Mouse (Mus musculus): ENCODE results near the gene Ubac2. TPM values are rescaled to one million over a fixed set of nuclear protein-coding genes. Genes with fewer than 3 reads are reported as not detected.
A peak's percentile ranks its signal among the peaks of the same experiment; 100 is the strongest.

Ubac2 gene
- total and polyA plus RNA-seq, 3 experiments: 32.8 to 40.1 (median 35.5) TPM

GRCm38 (mm10) chr14:121906341-121906991, 28.0 kb downstream of the Ubac2 start:
- Histone ChIP-seq H3K27me3 (replicated peaks) (no peaks in the 10 kb centered on the region), H3K9me3 (replicated peaks; ENCODE audit: low read length) (no peaks in the 10 kb centered on the region), H3K4me3 (replicated peaks in 1 of 3; ENCODE audit: low read depth in 2 of 3, low read length in 2 of 3, poor library complexity in 1 of 3) (no peak overlapping the region), H3K27ac (ENCODE audit: insufficient read depth, low read depth) (peak overlapping the region; percentile 24; the same call in 1 of the 2 replicates), H3K79me2 (replicated peaks; ENCODE audit: control insufficient read depth, extremely low read depth, insufficient read depth, poor library complexity, severe bottlenecking) (peaks cover 10% of the 10 kb centered on the region; the same call in 1 of the 2 replicates), H3K4me2 (ENCODE audit: insufficient read depth, low read depth, poor library complexity, severe bottlenecking) (no peak overlapping the region), H3K9ac (ENCODE audit: insufficient read depth, low read depth) (no peak overlapping the region), H3K36me3 (replicated peaks in 1 of 2; ENCODE audit: control insufficient read depth in 1 of 2, insufficient read depth in 1 of 2, low read length in 1 of 2) (peaks cover 20 to 53% of the 10 kb centered on the region in 2 experiments), H3K4me1 (ENCODE audit: control insufficient read depth in 1 of 2, insufficient read depth in 2 of 2) (peaks cover 20 to 97% of the 10 kb centered on the region in 2 experiments)
- no peak for DNase-seq (ENCODE audit: extremely low read depth)
- TF ChIP-seq JUN (IDR thresholded peaks at IDR 0.05; ENCODE audit: insufficient read depth, low read depth, low read length) (no peak), ETS1 (conservative IDR thresholded peaks at IDR 0.05; ENCODE audit: low read depth, low read length) (no peak), CHD2 (IDR thresholded peaks at IDR 0.05; ENCODE audit: low read length) (no peak), UBTF (IDR thresholded peaks at IDR 0.05; ENCODE audit: low read depth, low read length) (no peak), USF2 (conservative IDR thresholded peaks at IDR 0.05; ENCODE audit: low read depth, low read length) (no peak), POLR2A (IDR thresholded peaks at IDR 0.05; ENCODE audit: low read depth, low read length) (no peak), ZNF384 (IDR thresholded peaks at IDR 0.05; ENCODE audit: low read depth, low read length) (no peak), BHLHE40 (IDR thresholded peaks at IDR 0.05; ENCODE audit: low read depth, low read length) (no peak), SMC3 (IDR thresholded peaks at IDR 0.05; ENCODE audit: low read depth, low read length) (no peak), PAX5 (IDR thresholded peaks at IDR 0.05; ENCODE audit: low read length) (no peak), NELFE (IDR thresholded peaks at IDR 0.05; ENCODE audit: low read depth, low read length) (no peak), CTCF (conservative IDR thresholded peaks at IDR 0.05 in 1 of 2, IDR thresholded peaks at IDR 0.05 in 1 of 2; ENCODE audit: low read depth in 2 of 2, low read length in 2 of 2) (no peak), SIN3A (IDR thresholded peaks at IDR 0.05; ENCODE audit: low read length) (no peak)
- dilution Hi-C loops (cut with MboI; ENCODE audit: extremely low pct_ligation_motif_present, extremely low pct_unique_long_range_greater_than_20kb, low sequenced_read_pairs) (no loop called here), in situ Hi-C loops (cut with MboI; ENCODE audit: low pct_ligation_motif_present, low pct_unique_long_range_greater_than_20kb, low sequenced_read_pairs) (no loop called here)

- 0 out of 2 replicates have a peak overlapping the region, but pooled peaks have one; percentile 24 for H3K27ac ChIP-seq (ENCODE audit: insufficient read depth, low read depth)
These were observed 28.7 kb downstream of the Ubac2 start for GRCm38 (mm10) chr14:121906992-121907681.

More at GRCm38 (mm10) chr14:121906992-121907681, 28.7 kb downstream of the Ubac2 start:
- peaks cover 21 to 97% of the 10 kb centered on the region in 2 experiments for H3K4me1 ChIP-seq (ENCODE audit: control insufficient read depth in 1 of 2, insufficient read depth in 2 of 2)
- peaks cover 26 to 59% of the 10 kb centered on the region in 2 experiments for H3K36me3 ChIP-seq (replicated peaks in 1 of 2; ENCODE audit: control insufficient read depth in 1 of 2, insufficient read depth in 1 of 2, low read length in 1 of 2)
- H3K4me3 ChIP-seq (replicated peaks in 1 of 3; ENCODE audit: low read depth in 2 of 3, low read length in 2 of 3, poor library complexity in 1 of 3): no peak overlapping the region
- TF ChIP-seq JUND (conservative IDR thresholded peaks at IDR 0.05; ENCODE audit: low read depth, low read length) (no peak), KAT2A (IDR thresholded peaks at IDR 0.05; ENCODE audit: insufficient replicate concordance, low read length) (no peak), MAZ (IDR thresholded peaks at IDR 0.05; ENCODE audit: low read depth, low read length) (no peak), PAX5 (IDR thresholded peaks at IDR 0.05; ENCODE audit: low read length) (no peak), ZKSCAN1 (IDR thresholded peaks at IDR 0.05; ENCODE audit: borderline replicate concordance, low read depth, low read length) (no peak), USF1 (IDR thresholded peaks at IDR 0.05; ENCODE audit: low read depth, low read length) (no peak), USF2 (conservative IDR thresholded peaks at IDR 0.05; ENCODE audit: low read depth, low read length) (no peak), RCOR1 (conservative IDR thresholded peaks at IDR 0.05; ENCODE audit: low read depth, low read length) (no peak), JUN (IDR thresholded peaks at IDR 0.05; ENCODE audit: insufficient read depth, low read depth, low read length) (no peak), ETS1 (conservative IDR thresholded peaks at IDR 0.05; ENCODE audit: low read depth, low read length) (no peak; the same call in 1 of the 2 replicates), EP300 (IDR thresholded peaks at IDR 0.05; ENCODE audit: low read length) (peak; percentile 54; the same call in 1 of the 2 replicates), IRF4 (IDR thresholded peaks at IDR 0.05; ENCODE audit: low read depth, low read length) (no peak), TBP (conservative IDR thresholded peaks at IDR 0.05; ENCODE audit: low read depth, low read length) (no peak), ZNF384 (IDR thresholded peaks at IDR 0.05; ENCODE audit: low read depth, low read length) (no peak), MAX (IDR thresholded peaks at IDR 0.05; ENCODE audit: low read length) (no peak), MYC (IDR thresholded peaks at IDR 0.05; ENCODE audit: low read depth, low read length) (peak; percentile 51; the same call in 1 of the 2 replicates), NELFE (IDR thresholded peaks at IDR 0.05; ENCODE audit: low read depth, low read length) (no peak), POLR2AphosphoS2 (IDR thresholded peaks at IDR 0.05; ENCODE audit: low read depth, low read length) (no peak), BHLHE40 (IDR thresholded peaks at IDR 0.05; ENCODE audit: low read depth, low read length) (peak; percentile 49; the same call in 1 of the 2 replicates), SMC3 (IDR thresholded peaks at IDR 0.05; ENCODE audit: low read depth, low read length) (no peak), SIN3A (IDR thresholded peaks at IDR 0.05; ENCODE audit: low read length) (0 out of 2 replicates have a peak, but pooled peaks have one; percentile 30), MEF2A (IDR thresholded peaks at IDR 0.05; ENCODE audit: borderline replicate concordance, low read depth, low read length) (no peak), ELF1 (IDR thresholded peaks at IDR 0.05; ENCODE audit: low read depth, low read length) (0 out of 2 replicates have a peak, but pooled peaks have one; percentile 30)
- no peaks in the 10 kb centered on the region for H3K9me3 ChIP-seq (replicated peaks; ENCODE audit: low read length)
- no peaks in the 10 kb centered on the region for H3K27me3 ChIP-seq (replicated peaks)
- H3K4me2 ChIP-seq (ENCODE audit: insufficient read depth, low read depth, poor library complexity, severe bottlenecking): peak overlapping the region; percentile 32; the same call in 1 of the 2 replicates
- in situ Hi-C loops (cut with MboI; ENCODE audit: low pct_ligation_motif_present, low pct_unique_long_range_greater_than_20kb, low sequenced_read_pairs) (no loop called here), dilution Hi-C loops (cut with MboI; ENCODE audit: extremely low pct_ligation_motif_present, extremely low pct_unique_long_range_greater_than_20kb, low sequenced_read_pairs) (no loop called here)
- H3K79me2 ChIP-seq (replicated peaks; ENCODE audit: control insufficient read depth, extremely low read depth, insufficient read depth, poor library complexity, severe bottlenecking): peaks cover 17% of the 10 kb centered on the region
- DNase-seq (ENCODE audit: extremely low read depth): peak; percentile 34
- H3K9ac ChIP-seq (ENCODE audit: insufficient read depth, low read depth): no peak overlapping the region

Data from CH12.LX (cell line).